Mouse (Mus musculus): ENCODE results near the gene Txnrd2.

Gene Txnrd2

GRCm38 (mm10) chr16:18416837-18417236 is 9.3 kb upstream of the Txnrd2 start:
- in situ Hi-C loops (cut with MboI, MseI), result no loop called here

- in situ Hi-C loops (cut with MboI, MseI), result no loop called here
These were observed 8.7 kb upstream of the Txnrd2 start for GRCm38 (mm10) chr16:18417491-18417890.

- in situ Hi-C loops (cut with MboI, MseI), result no loop called here
These were observed 7.2 kb upstream of the Txnrd2 start for GRCm38 (mm10) chr16:18418756-18419602.

- in situ Hi-C loops (cut with MboI, MseI), result no loop called here
These were observed 6.6 kb upstream of the Txnrd2 start for GRCm38 (mm10) chr16:18419603-18420026.

GRCm38 (mm10) chr16:18420571-18420970 is 5.6 kb upstream of the Txnrd2 start:
- in situ Hi-C loops (cut with MboI, MseI), result no loop called here

GRCm38 (mm10) chr16:18423203-18423914 is 2.8 kb upstream of the Txnrd2 start:
- in situ Hi-C loops (cut with MboI, MseI), result no loop called here

- in situ Hi-C loops (cut with MboI, MseI), result no loop called here
These were observed 2.3 kb upstream of the Txnrd2 start for GRCm38 (mm10) chr16:18423915-18424265.

GRCm38 (mm10) chr16:18424364-18425045 is 1.7 kb upstream of the Txnrd2 start:
- in situ Hi-C loops (cut with MboI, MseI), result no loop called here

- in situ Hi-C loops (cut with MboI, MseI), result no loop called here
These were observed 539 bp upstream of the Txnrd2 start for GRCm38 (mm10) chr16:18425475-18426214.

- in situ Hi-C loops (cut with MboI, MseI), result no loop called here
These were observed 657 bp downstream of the Txnrd2 start, which contains the start of gene Comt for GRCm38 (mm10) chr16:18426802-18427280. TSS of gene Comt (minus strand) at chr16:18426852.

- in situ Hi-C loops (cut with MboI, MseI), result no loop called here
These were observed 1.9 kb downstream of the Txnrd2 start for GRCm38 (mm10) chr16:18428011-18428515.

- in situ Hi-C loops (cut with MboI, MseI), result no loop called here
These were observed 2.4 kb downstream of the Txnrd2 start for GRCm38 (mm10) chr16:18428516-18429042.

GRCm38 (mm10) chr16:18429641-18430040 is 3.5 kb downstream of the Txnrd2 start:
- in situ Hi-C loops (cut with MboI, MseI), result no loop called here

GRCm38 (mm10) chr16:18430641-18431212 is 4.5 kb downstream of the Txnrd2 start:
- in situ Hi-C loops (cut with MboI, MseI), result no loop called here

- in situ Hi-C loops (cut with MboI, MseI), result no loop called here
These were observed 7.2 kb downstream of the Txnrd2 start for GRCm38 (mm10) chr16:18433341-18433920.

- in situ Hi-C loops (cut with MboI, MseI), result no loop called here
These were observed 9.9 kb downstream of the Txnrd2 start for GRCm38 (mm10) chr16:18436128-18436527.

GRCm38 (mm10) chr16:18443385-18443841 is 17.2 kb downstream of the Txnrd2 start:
- in situ Hi-C loops (cut with MboI, MseI), result loop anchor here (5.0 kb wide), 1 partner anchor 179 kb away; the partner anchor contains the start of gene Gp1bb

GRCm38 (mm10) chr16:18447243-18447642 is 21.1 kb downstream of the Txnrd2 start:
- in situ Hi-C loops (cut with MboI, MseI), result no loop called here

- in situ Hi-C loops (cut with MboI, MseI), result no loop called here
These were observed 21.9 kb downstream of the Txnrd2 start for GRCm38 (mm10) chr16:18448104-18448503.

- in situ Hi-C loops (cut with MboI, MseI), result no loop called here
These were observed 22.8 kb downstream of the Txnrd2 start for GRCm38 (mm10) chr16:18449005-18449404.
